Mouse (Mus musculus): ENCODE results near the gene Mlip.

GRCm38 (mm10) chr9:77339571-77340148 is 13.1 kb downstream of the Mlip start:
- TF ChIP-seq CTCF (IDR thresholded peaks at IDR 0.05; ENCODE audit: low read depth) (no peak), EP300 (optimal IDR thresholded peaks at IDR 0.05) (no peak)
